Mouse (Mus musculus): ENCODE measurements around the gene Arl9.

- no peak for TF ChIP-seq POLR2A (IDR thresholded peaks at IDR 0.05; ENCODE audit: insufficient read depth, low read depth, low read length)
- no peak for TF ChIP-seq CTCF (IDR thresholded peaks at IDR 0.05)
- TF ChIP-seq EP300 (IDR thresholded peaks at IDR 0.05; ENCODE audit: insufficient read depth, low read depth, low read length), result no peak
Measured at GRCm38 (mm10) chr5:77013171-77013570, 9.3 kb downstream of the Arl9 start.

All from heart, adult 2 months (tissue).